Mouse (Mus musculus): ENCODE data around the gene Map3k1. TPM values are rescaled to one million over a fixed set of nuclear protein-coding genes. Genes with fewer than 3 reads are reported as not detected.
A peak's percentile ranks its signal among the peaks of the same experiment; 100 is the strongest.

Gene Map3k1
- total and polyA plus RNA-seq, 3 experiments = 10.7 to 48.7 (median 13.4) TPM

DNA sequence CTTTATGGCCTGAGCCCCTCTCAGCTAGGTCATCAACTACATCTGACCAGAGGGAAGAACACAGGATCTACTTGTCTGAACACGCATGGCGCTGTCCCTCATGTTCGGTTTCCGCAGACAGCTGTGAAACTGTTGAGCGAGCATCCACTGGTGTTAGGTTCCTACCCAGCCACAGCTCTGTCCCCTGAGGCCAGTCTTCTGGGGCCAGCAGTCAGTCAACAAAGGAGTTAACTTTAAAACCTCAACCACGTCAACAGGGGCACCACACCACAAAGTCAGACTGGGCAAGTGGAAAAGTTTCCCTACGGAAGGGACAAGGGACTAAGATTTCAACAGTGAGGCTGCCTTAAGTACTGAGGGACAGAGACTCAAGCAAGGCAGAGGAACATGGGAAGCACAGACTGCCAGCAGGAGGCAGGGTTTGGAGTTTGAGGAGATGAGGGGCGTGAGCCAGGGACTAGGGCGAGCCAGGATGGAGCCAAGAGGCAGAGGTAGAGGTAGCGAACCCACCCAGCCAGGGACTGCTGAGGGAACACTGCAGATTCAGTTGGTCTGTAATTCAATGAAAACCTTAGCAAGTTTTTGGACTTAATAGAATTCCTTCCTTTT is 7.0 kb downstream of the Map3k1 start:
- Histone ChIP-seq H3K4me1 (ENCODE audit: control insufficient read depth in 1 of 2, insufficient read depth in 2 of 2) (peaks cover 43 to 80% of the 10 kb centered on the region in 2 experiments), H3K9ac (ENCODE audit: insufficient read depth, low read depth) (peak overlapping the region; percentile 15), H3K79me2 (replicated peaks; ENCODE audit: control insufficient read depth, extremely low read depth, insufficient read depth, poor library complexity, severe bottlenecking) (peaks cover 86% of the 10 kb centered on the region), H3K4me2 (ENCODE audit: insufficient read depth, low read depth, poor library complexity, severe bottlenecking) (peak overlapping the region; percentile 53), H3K36me3 (replicated peaks in 1 of 2; ENCODE audit: control insufficient read depth in 1 of 2, insufficient read depth in 1 of 2, low read length in 1 of 2) (peaks cover 0 to 29% of the 10 kb centered on the region in 2 experiments), H3K27ac (ENCODE audit: insufficient read depth, low read depth) (peak overlapping the region; percentile 79), H3K9me3 (replicated peaks; ENCODE audit: low read length) (no peaks in the 10 kb centered on the region), H3K27me3 (replicated peaks) (no peaks in the 10 kb centered on the region), H3K4me3 (replicated peaks in 1 of 3; ENCODE audit: low read depth in 2 of 3, low read length in 2 of 3, poor library complexity in 1 of 3) (no peak overlapping the region)
- TF ChIP-seq MEF2A (IDR thresholded peaks at IDR 0.05; ENCODE audit: borderline replicate concordance, low read depth, low read length) (peak; percentile 75; the same call in 1 of the 2 replicates), ZKSCAN1 (IDR thresholded peaks at IDR 0.05; ENCODE audit: borderline replicate concordance, low read depth, low read length) (no peak), POLR2A (IDR thresholded peaks at IDR 0.05; ENCODE audit: low read depth, low read length) (no peak), EP300 (IDR thresholded peaks at IDR 0.05; ENCODE audit: low read length) (0 out of 2 replicates have a peak, but pooled peaks have one; percentile 28), GABPA (IDR thresholded peaks at IDR 0.05; ENCODE audit: insufficient replicate concordance, low read depth, low read length) (no peak), NRF1 (IDR thresholded peaks at IDR 0.05; ENCODE audit: low read depth, low read length) (no peak), TBP (conservative IDR thresholded peaks at IDR 0.05; ENCODE audit: low read depth, low read length) (no peak), MYC (IDR thresholded peaks at IDR 0.05; ENCODE audit: low read depth, low read length) (no peak), MAX (IDR thresholded peaks at IDR 0.05; ENCODE audit: low read length) (no peak; the same call in 1 of the 2 replicates), ZMIZ1 (IDR thresholded peaks at IDR 0.05; ENCODE audit: low read depth, low read length) (no peak), ZNF384 (IDR thresholded peaks at IDR 0.05; ENCODE audit: low read depth, low read length) (no peak), USF1 (IDR thresholded peaks at IDR 0.05; ENCODE audit: low read depth, low read length) (no peak), PAX5 (IDR thresholded peaks at IDR 0.05; ENCODE audit: low read length) (no peak), SMC3 (IDR thresholded peaks at IDR 0.05; ENCODE audit: low read depth, low read length) (peak; percentile 2; the same call in 1 of the 2 replicates), USF2 (conservative IDR thresholded peaks at IDR 0.05; ENCODE audit: low read depth, low read length) (no peak), JUN (IDR thresholded peaks at IDR 0.05; ENCODE audit: insufficient read depth, low read depth, low read length) (no peak), KAT2A (IDR thresholded peaks at IDR 0.05; ENCODE audit: insufficient replicate concordance, low read length) (no peak), UBTF (IDR thresholded peaks at IDR 0.05; ENCODE audit: low read depth, low read length) (no peak), JUND (conservative IDR thresholded peaks at IDR 0.05; ENCODE audit: low read depth, low read length) (no peak), ZC3H11A (IDR thresholded peaks at IDR 0.05; ENCODE audit: low read depth, low read length) (no peak), CHD2 (IDR thresholded peaks at IDR 0.05; ENCODE audit: low read length) (no peak), NELFE (IDR thresholded peaks at IDR 0.05; ENCODE audit: low read depth, low read length) (no peak), TCF12 (IDR thresholded peaks at IDR 0.05; ENCODE audit: low read depth, low read length) (peak; percentile 64; the same call in 1 of the 2 replicates), IRF4 (IDR thresholded peaks at IDR 0.05; ENCODE audit: low read depth, low read length) (peak; percentile 69), RCOR1 (conservative IDR thresholded peaks at IDR 0.05; ENCODE audit: low read depth, low read length) (no peak), MXI1 (IDR thresholded peaks at IDR 0.05; ENCODE audit: low read depth, low read length) (peak; percentile 69; the same call in 1 of the 2 replicates), HCFC1 (IDR thresholded peaks at IDR 0.05; ENCODE audit: low read depth, low read length) (no peak), SIN3A (IDR thresholded peaks at IDR 0.05; ENCODE audit: low read length) (peak; percentile 24; the same call in 1 of the 2 replicates), MAZ (IDR thresholded peaks at IDR 0.05; ENCODE audit: low read depth, low read length) (no peak), E2F4 (IDR thresholded peaks at IDR 0.05; ENCODE audit: insufficient replicate concordance, low read depth, low read length) (no peak), RAD21 (IDR thresholded peaks at IDR 0.05; ENCODE audit: low read depth, low read length) (no peak), BHLHE40 (IDR thresholded peaks at IDR 0.05; ENCODE audit: low read depth, low read length) (peak; percentile 66), CHD1 (IDR thresholded peaks at IDR 0.05; ENCODE audit: low read depth, low read length) (no peak; the same call in 1 of the 2 replicates), ELF1 (IDR thresholded peaks at IDR 0.05; ENCODE audit: low read depth, low read length) (no peak; the same call in 1 of the 2 replicates), MAFK (IDR thresholded peaks at IDR 0.05; ENCODE audit: insufficient replicate concordance, low read length) (0 out of 2 replicates have a peak, but pooled peaks have one; percentile 36), CTCF (conservative IDR thresholded peaks at IDR 0.05 in 1 of 2, IDR thresholded peaks at IDR 0.05 in 1 of 2; ENCODE audit: low read depth in 2 of 2, low read length in 2 of 2) (no peak), ETS1 (conservative IDR thresholded peaks at IDR 0.05; ENCODE audit: low read depth, low read length) (peak; percentile 83), POLR2AphosphoS2 (IDR thresholded peaks at IDR 0.05; ENCODE audit: low read depth, low read length) (no peak)
- no peak for DNase-seq (ENCODE audit: extremely low read depth)
- in situ Hi-C loops (cut with MboI; ENCODE audit: low pct_ligation_motif_present, low pct_unique_long_range_greater_than_20kb, low sequenced_read_pairs) (no loop called here), dilution Hi-C loops (cut with MboI; ENCODE audit: extremely low pct_ligation_motif_present, extremely low pct_unique_long_range_greater_than_20kb, low sequenced_read_pairs) (no loop called here)
